Mouse (Mus musculus): ENCODE results near the gene Mvb12a.

Mvb12a gene

GRCm38 (mm10) chr8:71595862-71596261 is 53.1 kb downstream of the Mvb12a start:
- peak; percentile 98 for DNase-seq

DNA sequence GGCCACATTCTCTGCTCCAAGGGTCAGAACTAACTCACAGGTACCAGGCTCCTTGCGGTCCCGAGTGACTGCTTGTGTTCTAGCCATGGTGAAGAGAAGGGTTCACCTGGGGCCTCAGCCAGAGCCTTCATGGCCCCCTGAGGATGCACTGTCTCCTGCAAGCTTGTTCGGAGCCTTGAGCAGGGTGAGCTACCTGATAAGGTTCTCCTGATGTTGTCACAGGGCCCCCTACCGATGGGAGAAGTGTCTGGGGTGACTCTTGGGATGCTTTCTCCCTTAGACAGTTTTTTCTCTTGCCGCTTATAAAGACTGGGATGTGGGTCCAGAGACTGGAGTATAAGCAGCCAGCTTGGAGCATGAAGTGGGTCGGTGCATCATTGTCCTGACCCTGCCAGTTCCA is 53.7 kb downstream of the Mvb12a start:
- no peak for DNase-seq

DNA sequence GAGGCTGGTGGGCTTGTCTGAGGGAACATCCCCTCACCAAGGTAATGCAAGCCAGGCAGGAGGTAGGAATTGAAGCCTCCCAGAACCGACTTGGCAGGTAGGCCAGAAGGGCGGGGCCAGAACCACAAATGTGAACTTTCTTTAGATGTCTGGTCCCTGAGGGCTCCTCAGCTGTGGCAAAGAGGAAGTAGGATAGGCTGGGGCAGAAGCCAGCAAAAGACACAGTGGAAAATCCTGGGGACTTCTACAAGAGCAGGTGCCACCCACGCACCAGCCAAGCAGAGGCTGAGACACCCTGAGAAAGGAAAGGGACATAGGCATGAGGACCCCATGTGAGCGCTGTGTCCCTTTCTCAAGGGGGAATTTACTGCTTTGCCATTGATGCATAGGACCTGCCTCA is 54.1 kb downstream of the Mvb12a start:
- DNase-seq = peak; percentile 93

DNA sequence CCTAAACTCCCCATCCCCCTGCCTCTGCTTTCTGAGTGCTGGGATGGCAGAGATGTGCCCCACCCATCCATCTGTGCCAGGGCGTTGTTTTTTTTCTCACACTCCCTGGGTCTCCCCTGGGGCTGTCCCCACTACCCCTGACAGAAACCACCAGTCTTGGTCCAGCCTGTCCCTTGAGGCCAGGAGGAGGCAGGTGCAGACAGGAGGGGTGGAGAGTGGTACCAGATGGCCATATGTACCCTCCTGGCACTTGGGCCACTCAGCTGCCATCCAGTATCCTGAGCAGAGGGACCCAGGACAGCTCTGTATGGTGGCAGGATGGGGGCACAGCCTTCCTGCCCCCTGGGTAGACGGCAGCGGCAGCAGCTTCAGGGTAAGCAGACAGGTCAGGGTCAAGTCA is 54.7 kb downstream of the Mvb12a start, which contains the start of gene Fam129c:
Fam129c (plus strand) TSS at position 198 of the 400 bp plus-strand sequence.
- peak; percentile 89 for DNase-seq
